Mouse (Mus musculus): ENCODE data around the gene Cep85l. TPM values are rescaled to one million over a fixed set of nuclear protein-coding genes. Genes with fewer than 3 reads are reported as not detected.

Cep85l gene
- polyA plus RNA-seq (2015; fragmentation: Nextera tagmentation; extraction: Ambion mirVana) = 3.4 and 3.9 TPM in 2 replicates

GRCm38 (mm10) chr10:53379709-53380106, at the start of gene Cep85l:
TSS of gene Cep85l (minus strand) at chr10:53379947.
- Histone ChIP-seq H3K27ac (peak within 1 kb of the TSS; percentile 96), H3K4me3 (replicated peaks) (peak within 1 kb of the TSS; percentile 94), H3K4me1 (peaks cover 13% of the 10 kb centered on the region; the same call in 1 of the 2 replicates), H3K36me3 (no peaks in the 10 kb centered on the region), H3K9ac (peak within 1 kb of the TSS; percentile 95), H3K4me2 (peak within 1 kb of the TSS; percentile 75), H3K9me3 (replicated peaks) (no peaks in the 10 kb centered on the region), H3K27me3 (no peaks in the 10 kb centered on the region)
- 1% methylated on average over 31 of the region's 31 CpGs for WGBS
- ATAC-seq (replicated peaks; ENCODE audit: low FRiP score) = peak; percentile 100

DNA sequence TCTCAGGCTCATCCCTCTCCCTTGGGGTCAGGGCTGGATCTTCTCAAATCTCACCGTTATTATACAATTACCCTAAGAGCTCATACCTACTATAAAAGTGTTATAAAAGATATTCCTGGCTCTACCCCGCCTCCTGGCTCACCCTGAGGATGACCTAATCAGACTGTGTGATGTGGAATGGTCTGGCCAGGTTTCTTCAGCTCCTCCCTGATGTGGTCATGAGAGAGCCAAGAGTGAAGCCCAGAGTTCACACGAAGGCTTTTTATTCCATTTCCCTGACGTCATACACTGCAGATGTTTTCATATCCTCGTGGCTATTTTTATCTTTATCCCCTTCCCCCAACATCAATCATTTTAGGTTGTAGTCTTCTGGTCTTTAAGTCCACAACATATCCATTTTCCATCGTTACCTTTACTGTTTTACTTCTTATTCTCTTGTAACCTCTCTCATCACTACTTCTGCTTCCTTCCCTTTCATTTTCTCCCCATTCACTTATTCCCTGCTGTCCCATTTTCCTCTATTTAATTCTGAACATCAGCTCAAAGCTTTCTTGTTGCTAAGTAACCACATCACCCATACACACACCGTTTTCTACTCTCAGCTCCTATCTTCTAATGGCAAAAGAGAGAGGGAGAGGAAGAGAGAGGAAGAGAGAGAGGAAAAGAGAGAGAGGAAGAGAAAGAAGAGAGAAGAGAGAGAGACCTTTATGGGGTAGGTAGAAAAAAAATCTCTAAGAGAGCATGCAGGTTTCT, 49.1 kb upstream of the Cep85l start:
- ATAC-seq (replicated peaks; ENCODE audit: low FRiP score) = no peak

GRCm38 (mm10) chr10:53426524-53426923, 46.8 kb upstream of the Cep85l start:
- no peak overlapping the region for H3K27ac ChIP-seq
- ATAC-seq (replicated peaks; ENCODE audit: low FRiP score) = no peak
- peaks cover 16% of the 10 kb centered on the region; the same call in 1 of the 2 replicates for H3K4me1 ChIP-seq
- WGBS = 83% methylated on average over 2 of the region's 2 CpGs
- no peak overlapping the region for H3K4me2 ChIP-seq
- no peaks in the 10 kb centered on the region for H3K9me3 ChIP-seq (replicated peaks)
- H3K4me3 ChIP-seq (replicated peaks) = no peak overlapping the region
- no peak overlapping the region for H3K9ac ChIP-seq
- H3K36me3 ChIP-seq = no peaks in the 10 kb centered on the region
- H3K27me3 ChIP-seq = no peaks in the 10 kb centered on the region

More for the DNA sequence above, 49.1 kb upstream of the Cep85l start:
- Histone ChIP-seq H3K4me1 (peaks cover 11% of the 10 kb centered on the region; the same call in 1 of the 2 replicates), H3K9me3 (replicated peaks) (no peaks in the 10 kb centered on the region), H3K4me3 (replicated peaks) (no peak overlapping the region), H3K27me3 (no peaks in the 10 kb centered on the region), H3K9ac (no peak overlapping the region), H3K36me3 (no peaks in the 10 kb centered on the region), H3K4me2 (no peak overlapping the region), H3K27ac (no peak overlapping the region)
- WGBS = 65% methylated on average over 7 of the region's 7 CpGs

- H3K27me3 ChIP-seq = no peaks in the 10 kb centered on the region
- H3K36me3 ChIP-seq = no peaks in the 10 kb centered on the region
- no peak overlapping the region for H3K4me3 ChIP-seq (replicated peaks)
- no peak for ATAC-seq (replicated peaks; ENCODE audit: low FRiP score)
- no peak overlapping the region for H3K4me2 ChIP-seq
- peaks cover 11% of the 10 kb centered on the region; the same call in 1 of the 2 replicates for H3K4me1 ChIP-seq
- H3K9me3 ChIP-seq (replicated peaks) = no peaks in the 10 kb centered on the region
- H3K9ac ChIP-seq = no peak overlapping the region
- WGBS = 97% methylated on average over 1 of the region's 1 CpGs
- no peak overlapping the region for H3K27ac ChIP-seq
Measured at GRCm38 (mm10) chr10:53423091-53423490, 43.3 kb upstream of the Cep85l start.

- peaks cover 11% of the 10 kb centered on the region; the same call in 1 of the 2 replicates for H3K4me1 ChIP-seq
- H3K27me3 ChIP-seq = no peaks in the 10 kb centered on the region
- H3K27ac ChIP-seq = no peak overlapping the region
- H3K9ac ChIP-seq = no peak overlapping the region
- ATAC-seq (replicated peaks; ENCODE audit: low FRiP score) = no peak
- H3K4me3 ChIP-seq (replicated peaks) = no peak overlapping the region
- 19% methylated on average over 1 of the region's 1 CpGs for WGBS
- H3K9me3 ChIP-seq (replicated peaks) = no peaks in the 10 kb centered on the region
- H3K4me2 ChIP-seq = no peak overlapping the region
- no peaks in the 10 kb centered on the region for H3K36me3 ChIP-seq
Measured at GRCm38 (mm10) chr10:53422206-53422605, 42.5 kb upstream of the Cep85l start.

- no peak overlapping the region for H3K4me3 ChIP-seq (replicated peaks)
Measured at GRCm38 (mm10) chr10:53421613-53422012, 41.9 kb upstream of the Cep85l start.

GRCm38 (mm10) chr10:53420069-53420468, 40.3 kb upstream of the Cep85l start:
- H3K4me1 ChIP-seq = peaks cover 25% of the 10 kb centered on the region
- H3K4me3 ChIP-seq (replicated peaks) = no peak overlapping the region
- H3K9me3 ChIP-seq (replicated peaks) = no peaks in the 10 kb centered on the region
- no peaks in the 10 kb centered on the region for H3K27me3 ChIP-seq
- H3K27ac ChIP-seq = no peak overlapping the region
- H3K9ac ChIP-seq = no peak overlapping the region
- H3K36me3 ChIP-seq = no peaks in the 10 kb centered on the region
- no peak for ATAC-seq (replicated peaks; ENCODE audit: low FRiP score)
- H3K4me2 ChIP-seq = no peak overlapping the region

More at GRCm38 (mm10) chr10:53421613-53422012, 41.9 kb upstream of the Cep85l start:
- no peaks in the 10 kb centered on the region for H3K9me3 ChIP-seq (replicated peaks)
- no peaks in the 10 kb centered on the region for H3K36me3 ChIP-seq
- H3K27ac ChIP-seq = no peak overlapping the region
- no peaks in the 10 kb centered on the region for H3K27me3 ChIP-seq
- H3K4me1 ChIP-seq = peaks cover 15% of the 10 kb centered on the region
- H3K9ac ChIP-seq = no peak overlapping the region
- WGBS = 36% methylated on average over 6 of the region's 6 CpGs
- H3K4me2 ChIP-seq = no peak overlapping the region
- ATAC-seq (replicated peaks; ENCODE audit: low FRiP score) = peak; percentile 29; the same call in 1 of the 2 replicates

DNA sequence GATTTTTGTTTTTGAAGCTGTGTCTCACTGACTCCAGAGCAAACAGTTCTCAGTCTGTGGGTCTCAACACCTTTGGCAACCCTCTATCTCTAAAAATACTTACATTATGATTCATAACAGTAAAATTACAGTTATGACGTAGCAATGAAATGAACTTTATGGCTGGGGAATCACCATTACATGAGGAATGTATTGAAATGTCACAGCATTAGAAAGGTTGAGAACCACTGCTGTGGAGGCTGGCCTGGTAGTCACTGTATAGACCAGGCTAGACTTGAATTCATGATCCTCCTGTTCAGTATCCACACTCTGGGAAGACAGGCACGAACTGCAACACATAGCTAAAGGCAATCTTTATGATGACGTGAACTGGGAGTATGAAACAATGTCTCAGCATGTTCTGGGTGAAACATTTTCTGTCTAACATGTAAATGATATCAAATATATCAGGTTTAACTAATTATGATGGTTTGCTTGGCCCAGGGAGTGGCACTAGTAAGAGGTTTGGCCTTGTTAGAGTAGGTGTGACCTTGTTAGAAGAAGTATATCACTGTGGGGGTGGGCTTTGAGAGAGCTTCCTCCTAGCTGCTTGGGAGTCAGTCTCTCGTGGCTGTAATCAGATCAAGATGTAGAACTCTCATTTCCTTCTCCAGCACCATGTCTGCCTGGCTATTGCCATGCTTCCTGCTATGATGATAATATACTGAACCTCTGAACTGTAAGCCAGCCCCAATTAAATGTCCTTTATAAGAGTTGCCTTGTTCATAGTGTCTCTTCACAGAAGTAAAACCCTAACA, 39.6 kb upstream of the Cep85l start:
- 70% methylated on average over 4 of the region's 4 CpGs for WGBS
- H3K27me3 ChIP-seq = no peaks in the 10 kb centered on the region
- H3K9ac ChIP-seq = no peak overlapping the region
- no peaks in the 10 kb centered on the region for H3K36me3 ChIP-seq
- H3K4me1 ChIP-seq = peaks cover 25% of the 10 kb centered on the region
- no peak overlapping the region for H3K4me3 ChIP-seq (replicated peaks)
- no peaks in the 10 kb centered on the region for H3K9me3 ChIP-seq (replicated peaks)
- no peak for ATAC-seq (replicated peaks; ENCODE audit: low FRiP score)
- no peak overlapping the region for H3K27ac ChIP-seq
- no peak overlapping the region for H3K4me2 ChIP-seq

DNA sequence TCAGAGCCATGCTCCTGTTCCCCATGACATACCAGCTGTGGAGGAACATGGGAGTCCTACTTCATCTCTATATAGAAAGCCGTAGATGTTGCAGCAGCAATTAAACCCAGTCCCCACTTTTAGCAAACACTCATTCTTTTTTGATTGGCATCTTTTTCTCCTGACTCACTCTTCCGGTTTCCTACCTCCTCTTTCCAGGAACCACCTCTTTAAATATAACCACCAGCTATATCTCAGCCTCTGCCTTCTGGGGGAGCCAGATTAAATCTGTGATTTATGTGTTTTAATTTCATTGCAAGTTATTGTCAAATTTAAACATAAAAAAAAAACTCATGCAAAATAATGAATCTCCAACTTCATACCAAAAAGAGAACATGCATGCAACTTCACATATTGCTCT, 37.3 kb upstream of the Cep85l start:
- Histone ChIP-seq H3K9ac (no peak overlapping the region), H3K4me3 (replicated peaks) (no peak overlapping the region), H3K4me2 (no peak overlapping the region), H3K4me1 (peaks cover 22% of the 10 kb centered on the region), H3K27ac (peak overlapping the region; percentile 68), H3K9me3 (replicated peaks) (no peaks in the 10 kb centered on the region), H3K36me3 (no peaks in the 10 kb centered on the region), H3K27me3 (no peaks in the 10 kb centered on the region)
- WGBS = 55% methylated on average over 2 of the region's 2 CpGs
- ATAC-seq (replicated peaks; ENCODE audit: low FRiP score) = no peak

DNA sequence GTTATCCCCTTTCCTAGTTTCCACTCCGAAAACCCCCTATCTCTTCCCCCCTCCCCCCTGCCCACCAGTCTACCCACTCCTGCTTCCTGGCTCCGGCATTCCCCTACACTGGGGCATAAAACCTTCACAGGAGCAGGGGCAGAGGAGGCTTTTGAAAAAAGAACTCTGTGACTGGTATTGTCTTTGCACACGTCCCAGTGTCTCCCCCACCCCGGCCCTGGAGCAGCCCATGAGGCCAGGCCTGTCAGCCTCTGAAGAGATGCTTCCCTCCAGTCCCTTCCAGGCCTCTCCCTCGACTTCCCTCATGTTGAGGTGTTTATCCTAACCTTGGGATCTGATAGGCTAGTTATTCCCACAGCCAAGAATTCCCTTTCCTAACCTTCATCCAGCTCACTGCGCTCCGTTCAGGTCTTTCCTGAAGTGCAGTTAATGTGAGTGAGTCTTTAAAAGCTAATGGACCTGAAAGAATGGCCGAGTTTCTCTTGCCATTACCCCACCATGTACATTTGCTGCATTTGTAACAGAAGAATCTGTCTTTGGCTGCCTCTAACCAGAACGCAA, 36.5 kb upstream of the Cep85l start:
- ATAC-seq (replicated peaks; ENCODE audit: low FRiP score) = peak; percentile 71
- H3K9me3 ChIP-seq (replicated peaks) = no peaks in the 10 kb centered on the region
- H3K36me3 ChIP-seq = no peaks in the 10 kb centered on the region
- H3K27ac ChIP-seq = peak overlapping the region; percentile 68
- H3K4me2 ChIP-seq = 0 out of 2 replicates have a peak overlapping the region, but pooled peaks have one; percentile 15
- H3K4me3 ChIP-seq (replicated peaks) = no peak overlapping the region
- peaks cover 16% of the 10 kb centered on the region for H3K4me1 ChIP-seq
- no peak overlapping the region for H3K9ac ChIP-seq
- H3K27me3 ChIP-seq = no peaks in the 10 kb centered on the region
- WGBS = 31% methylated on average over 9 of the region's 9 CpGs

- Histone ChIP-seq H3K9ac (no peak overlapping the region), H3K27ac (no peak overlapping the region), H3K4me2 (no peak overlapping the region), H3K4me1 (peaks cover 14% of the 10 kb centered on the region), H3K27me3 (no peaks in the 10 kb centered on the region), H3K36me3 (no peaks in the 10 kb centered on the region), H3K9me3 (replicated peaks) (no peaks in the 10 kb centered on the region), H3K4me3 (replicated peaks) (no peak overlapping the region)
- WGBS = 86% methylated on average over 9 of the region's 9 CpGs
- ATAC-seq (replicated peaks; ENCODE audit: low FRiP score) = no peak
Measured at GRCm38 (mm10) chr10:53415252-53415651, 35.5 kb upstream of the Cep85l start.
